Mouse (Mus musculus): ENCODE results near the gene Cldn22.
A peak's percentile ranks its signal among the peaks of the same experiment; 100 is the strongest.

Gene Cldn22

DNA sequence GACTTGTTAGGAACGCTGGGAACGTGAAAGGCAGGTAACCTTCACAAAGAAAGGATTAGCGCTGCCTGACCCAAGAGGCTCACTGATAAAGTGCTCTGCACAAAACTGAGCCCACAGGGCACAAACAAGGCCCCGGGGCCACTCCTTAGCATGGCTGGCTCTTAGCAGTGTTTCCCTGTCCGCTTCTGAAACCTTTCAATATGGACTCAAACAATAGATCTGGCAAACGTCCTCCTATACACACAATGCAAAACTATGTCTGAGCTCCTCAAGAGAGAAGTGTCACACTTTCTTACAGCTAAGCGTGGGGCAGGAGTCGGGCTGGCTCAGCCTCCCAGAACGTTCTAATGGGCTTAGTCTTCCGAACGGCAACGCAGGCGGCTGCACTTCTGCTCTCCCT, at the start of gene Cldn22:
TSS of gene Cldn22 (plus strand) at position 301 of the 400 bp plus-strand sequence.
- DNase-seq (ENCODE audit: low spot score): peak; percentile 37

DNA sequence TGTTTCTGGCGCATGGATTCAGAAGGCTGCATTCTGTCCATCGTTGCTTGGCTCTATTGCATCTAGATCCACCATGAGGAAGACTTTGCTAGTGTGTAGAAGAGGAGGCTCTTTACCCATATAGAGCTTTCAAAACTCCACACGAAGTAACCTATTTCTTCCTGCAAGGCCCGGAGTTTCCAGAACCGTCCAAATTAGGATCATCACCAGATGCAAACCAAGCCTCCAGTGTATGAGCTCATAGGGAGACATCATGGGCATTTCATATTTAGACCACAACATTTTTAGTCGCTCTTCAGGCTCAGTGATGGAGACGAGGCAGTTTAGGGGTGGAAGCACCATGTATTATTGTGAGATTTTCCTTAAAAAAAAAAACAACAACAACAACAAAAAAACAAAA, 46.9 kb upstream of the Cldn22 start:
- no peak for DNase-seq (ENCODE audit: low spot score)

DNA sequence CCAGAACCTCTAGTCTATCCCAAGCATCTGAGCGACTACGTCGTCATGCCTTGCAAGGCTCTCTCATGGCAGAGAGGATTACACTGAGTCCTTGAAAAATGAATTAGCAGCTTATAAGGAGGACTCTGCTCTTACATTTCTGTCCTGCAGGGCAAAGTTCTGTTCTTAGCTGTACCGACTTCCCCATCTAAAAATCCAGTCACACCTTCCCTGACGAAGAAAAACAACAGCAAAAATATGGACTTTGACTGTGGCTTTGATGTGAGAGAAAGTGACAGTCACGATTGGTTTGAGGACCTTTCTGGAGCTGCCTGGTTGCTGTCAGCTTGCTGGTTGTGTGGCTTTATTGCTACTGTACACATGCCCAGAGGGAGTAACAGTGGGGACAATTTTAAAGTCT, 44.7 kb upstream of the Cldn22 start:
- DNase-seq (ENCODE audit: low spot score): no peak

DNA sequence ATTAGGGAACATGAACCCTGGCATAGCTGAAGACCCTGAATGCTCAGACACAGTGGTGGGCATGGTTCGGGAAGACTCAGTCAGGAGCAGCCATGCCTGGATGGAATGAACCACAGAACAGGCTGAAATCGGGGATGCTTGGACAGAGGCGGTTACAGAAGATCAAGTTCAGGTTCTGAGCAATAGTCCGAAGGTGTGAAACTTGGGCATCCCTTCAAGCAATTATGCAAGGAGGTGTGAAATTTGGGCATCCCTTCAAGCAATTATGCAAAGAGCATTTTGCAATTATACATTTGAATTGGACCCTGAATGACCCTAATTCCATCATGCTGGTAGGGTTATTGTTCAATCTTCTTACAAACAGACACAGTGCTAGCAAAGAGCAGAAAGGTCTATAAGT, 42.4 kb upstream of the Cldn22 start:
- DNase-seq (ENCODE audit: low spot score): no peak

DNA sequence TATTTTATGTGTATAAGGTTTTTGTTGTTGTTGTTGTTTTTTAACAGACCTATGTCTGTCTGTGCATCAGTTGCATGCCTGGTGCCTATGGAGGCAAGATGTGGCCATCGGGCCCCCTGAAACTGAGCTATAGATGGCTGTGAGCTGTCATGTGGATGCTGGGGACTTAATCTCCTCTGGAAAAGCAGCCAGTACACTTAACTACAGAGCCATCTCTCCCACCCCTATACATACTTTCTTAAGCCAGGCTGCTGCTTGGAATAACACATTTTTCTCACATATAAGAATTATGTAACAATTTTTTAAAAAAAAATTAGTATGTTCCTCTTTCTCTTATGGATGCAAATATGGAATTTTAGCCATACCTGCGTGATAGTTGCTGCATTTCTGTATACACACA, 40.7 kb upstream of the Cldn22 start:
- no peak for DNase-seq (ENCODE audit: low spot score)

DNA sequence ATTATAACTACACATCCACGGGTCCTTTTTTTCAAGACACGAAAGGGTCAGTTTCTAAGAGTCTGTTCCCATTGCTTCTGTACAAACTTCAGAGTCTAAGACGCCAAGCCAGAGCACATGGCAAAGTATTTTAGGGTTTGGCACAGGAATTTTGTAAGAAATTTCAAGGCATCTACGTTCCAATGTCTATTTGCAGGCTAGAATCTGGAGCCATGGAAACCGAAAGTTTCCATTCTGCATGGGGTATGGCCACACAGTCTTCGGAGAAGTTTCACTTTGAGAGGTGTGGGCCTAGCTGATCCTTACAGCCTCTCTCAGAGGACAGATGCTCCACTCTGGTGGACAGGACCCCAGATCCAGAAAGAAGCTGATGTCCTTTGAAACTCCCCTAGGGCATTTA, 40.3 kb upstream of the Cldn22 start:
- DNase-seq (ENCODE audit: low spot score): no peak

DNA sequence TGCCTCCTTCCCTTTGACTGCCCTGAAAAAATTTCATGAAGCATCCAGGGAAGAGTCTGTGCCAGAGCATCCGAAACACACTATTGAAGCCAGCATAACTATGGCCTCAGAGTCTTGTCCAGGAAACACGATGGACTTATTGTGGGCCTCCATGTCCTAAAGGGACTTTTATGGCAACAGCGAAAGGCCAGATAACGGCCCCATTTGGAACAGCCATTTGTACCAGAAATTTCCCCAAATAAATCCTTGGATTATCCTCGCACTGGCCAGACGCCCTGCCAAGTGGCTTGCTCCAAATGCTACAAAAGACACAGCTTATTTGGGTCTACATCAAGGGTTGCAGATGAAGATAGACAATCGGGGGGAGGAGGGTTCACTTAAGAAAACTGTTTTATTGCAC, 39.8 kb upstream of the Cldn22 start:
- DNase-seq (ENCODE audit: low spot score): no peak

DNA sequence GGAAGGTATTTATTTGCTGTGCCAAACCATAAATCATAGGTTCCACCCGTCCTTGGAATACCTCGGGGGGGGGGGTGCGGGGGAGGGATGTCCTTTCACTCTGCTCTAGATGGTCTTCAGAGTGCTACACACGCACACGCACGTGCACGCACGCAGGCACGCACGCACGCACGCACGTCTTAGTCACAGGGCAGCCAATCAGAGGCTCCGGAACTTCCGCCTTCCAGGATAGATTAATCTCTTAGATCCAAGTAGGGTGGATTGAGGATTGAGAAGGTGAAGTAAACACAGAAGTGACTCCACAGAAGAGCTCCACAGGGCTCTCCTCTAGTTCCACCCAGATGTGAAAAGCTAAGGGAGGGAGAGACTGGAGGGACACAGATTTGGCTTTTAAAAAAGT, 38.0 kb upstream of the Cldn22 start:
- no peak for DNase-seq (ENCODE audit: low spot score)

DNA sequence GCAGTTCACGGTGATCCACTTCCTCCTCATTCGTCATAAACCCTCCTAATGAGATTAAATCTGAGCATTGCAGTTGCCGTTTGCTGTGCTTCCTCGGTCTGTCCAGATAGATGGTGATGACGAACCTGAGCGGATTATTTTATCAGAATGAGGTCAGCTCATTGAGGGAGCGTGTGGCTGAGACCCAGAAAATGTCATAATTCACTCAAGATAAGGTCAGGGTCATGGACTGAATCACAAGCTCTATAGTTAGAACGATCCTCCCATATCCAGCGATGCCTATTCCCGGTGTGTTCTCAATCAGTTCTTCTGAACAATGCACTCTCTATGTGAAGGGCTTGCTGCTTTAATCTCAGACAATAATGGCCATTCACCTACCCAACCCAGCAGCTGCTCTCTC, 36.6 kb upstream of the Cldn22 start:
- no peak for DNase-seq (ENCODE audit: low spot score)

DNA sequence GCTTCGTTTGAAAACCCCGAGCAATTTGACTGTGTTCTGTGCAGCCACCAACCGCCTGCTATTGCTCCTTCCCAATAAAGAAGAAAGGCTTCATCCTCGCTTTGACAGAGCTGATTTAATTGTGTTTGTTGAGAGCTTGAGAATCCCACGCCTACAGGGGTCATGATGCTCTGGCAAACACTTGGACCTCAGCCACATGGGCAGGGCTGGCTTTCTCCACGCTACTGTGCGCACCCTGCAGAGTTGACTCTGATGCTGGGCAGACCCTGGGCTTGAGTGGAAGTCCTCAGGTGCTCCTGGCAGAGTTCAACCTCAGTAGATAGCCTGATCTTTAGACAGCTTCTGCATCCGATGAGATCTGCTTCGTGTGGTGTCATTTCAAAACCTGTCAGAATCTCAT, 32.3 kb upstream of the Cldn22 start:
- no peak for DNase-seq (ENCODE audit: low spot score)

DNA sequence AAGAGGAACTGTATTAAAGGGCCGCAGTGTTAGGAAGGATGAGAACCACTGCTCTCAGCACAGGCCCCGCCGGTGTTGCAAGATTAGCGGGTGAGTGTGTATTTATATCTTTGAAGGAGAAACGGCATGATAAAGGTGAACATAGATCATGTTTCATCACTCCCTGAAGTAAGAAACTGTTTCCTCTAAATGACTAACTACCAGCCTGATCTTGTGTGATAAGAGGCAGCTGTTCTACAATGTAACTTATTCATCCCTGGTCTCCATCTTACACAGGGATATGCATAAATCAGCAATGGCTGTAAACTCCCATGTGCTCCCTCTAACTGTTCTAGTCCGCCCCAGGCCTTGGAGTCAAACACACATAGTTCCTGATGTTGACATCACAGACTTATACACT, 24.8 kb upstream of the Cldn22 start:
- no peak for DNase-seq (ENCODE audit: low spot score)

DNA sequence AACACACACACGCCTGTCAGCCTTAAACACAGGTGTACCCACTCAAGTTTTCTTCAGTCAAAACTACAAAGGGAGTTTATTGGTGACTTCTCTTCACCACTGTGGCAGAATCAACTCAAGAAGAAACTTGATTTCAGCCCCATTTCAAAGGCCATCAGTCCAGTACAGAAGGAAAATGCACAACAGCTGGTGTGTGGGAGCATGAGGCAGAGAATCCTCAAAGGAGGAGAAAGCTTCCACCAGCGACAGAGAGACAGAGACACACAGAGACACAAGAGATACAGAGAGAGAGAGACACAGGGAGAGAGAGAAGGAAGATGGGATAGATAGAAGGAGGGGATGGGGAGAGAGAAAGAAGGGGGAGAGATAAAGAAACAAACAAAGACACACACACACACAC, 21.9 kb upstream of the Cldn22 start:
- DNase-seq (ENCODE audit: low spot score): no peak

DNA sequence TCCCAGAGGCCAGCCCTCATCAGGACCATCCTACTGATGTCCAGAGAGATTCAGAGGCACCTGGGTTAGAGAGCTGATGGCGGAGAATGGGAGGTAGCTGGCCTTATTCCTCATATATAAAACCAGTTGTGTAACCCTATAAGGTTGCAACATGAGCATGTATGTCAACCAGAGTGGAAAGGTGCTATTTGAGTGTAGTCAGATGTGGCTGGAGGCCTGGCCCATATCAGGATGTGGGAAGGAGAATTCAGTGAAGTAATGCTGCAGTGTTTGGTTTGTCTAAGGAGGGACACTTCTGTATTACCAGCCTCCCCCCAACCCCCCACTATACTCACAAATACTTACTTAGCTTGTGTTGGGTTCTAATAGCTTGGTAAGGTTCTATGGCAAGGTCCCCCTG, 20.0 kb upstream of the Cldn22 start:
- DNase-seq (ENCODE audit: low spot score): no peak

DNA sequence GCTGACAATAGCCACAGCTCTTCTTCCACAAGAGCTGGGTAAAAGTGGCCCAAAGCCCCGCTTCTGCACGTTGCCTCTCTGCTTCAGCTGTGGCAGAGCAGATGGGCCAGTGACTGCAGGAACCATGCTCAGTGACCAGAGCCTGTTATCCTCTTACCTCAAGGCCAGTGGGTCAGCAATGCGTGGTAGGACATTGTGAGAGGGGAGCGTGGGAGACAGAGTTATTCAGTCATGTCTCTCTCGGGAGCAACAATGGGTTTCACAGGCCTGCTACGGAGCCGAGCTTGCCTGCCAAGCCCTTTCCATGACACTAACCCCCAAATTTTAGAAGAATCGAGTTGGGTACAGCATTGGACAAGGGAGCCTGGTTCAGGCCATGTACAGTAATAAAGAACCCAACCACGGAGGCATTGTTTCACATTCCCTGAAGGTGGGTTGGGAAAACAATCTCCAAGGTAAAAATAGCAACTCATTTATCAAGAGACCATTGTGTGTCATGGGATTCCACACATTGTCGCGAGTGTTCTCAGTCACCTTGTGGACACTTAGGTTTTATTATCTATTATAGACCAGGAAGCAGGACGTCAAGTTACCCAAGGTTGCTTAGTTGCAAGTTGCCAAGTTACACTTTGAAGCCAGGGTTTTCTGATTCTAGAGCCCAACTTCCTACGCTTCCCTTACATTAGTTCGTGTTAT, 14.2 kb upstream of the Cldn22 start:
- no peak for DNase-seq (ENCODE audit: low spot score)

DNA sequence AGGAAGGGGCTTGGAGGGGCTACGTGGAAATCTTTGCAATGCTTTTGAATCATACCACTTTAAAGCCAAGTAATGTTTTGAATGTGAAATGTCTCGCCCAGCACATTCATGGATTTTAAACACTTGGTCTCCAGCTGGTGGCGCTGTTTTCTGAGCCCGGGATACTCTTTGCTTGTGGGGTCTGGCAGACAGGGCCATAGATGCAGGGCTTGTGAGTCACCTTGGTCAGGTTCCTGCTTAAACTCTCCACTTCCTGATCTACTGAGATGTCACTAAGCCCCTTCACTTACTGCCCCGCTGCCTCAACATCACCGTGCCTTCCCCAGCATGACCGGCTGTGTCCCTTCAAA, 13.6 kb upstream of the Cldn22 start:
- DNase-seq (ENCODE audit: low spot score): peak; percentile 70

DNA sequence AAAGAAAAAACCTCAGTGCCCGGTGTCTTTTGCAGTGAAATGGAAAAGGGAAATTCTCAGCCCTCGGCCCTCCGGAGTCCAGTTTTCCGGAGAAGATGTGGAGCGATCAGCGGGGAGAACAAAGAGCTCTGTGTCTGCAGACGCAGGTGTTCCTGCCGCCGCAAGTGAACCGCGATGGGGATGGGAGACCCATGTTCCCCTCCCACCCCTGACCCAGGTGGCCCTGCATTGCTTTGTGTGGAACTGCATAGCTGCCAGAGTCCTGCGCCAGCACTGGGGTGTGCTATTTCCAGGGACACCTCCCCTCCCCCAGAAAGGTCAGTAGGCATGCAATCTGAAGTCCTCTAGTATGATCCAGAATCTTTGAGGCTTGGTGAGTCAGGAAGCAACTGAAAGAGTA, 13.1 kb upstream of the Cldn22 start:
- no peak for DNase-seq (ENCODE audit: low spot score)

DNA sequence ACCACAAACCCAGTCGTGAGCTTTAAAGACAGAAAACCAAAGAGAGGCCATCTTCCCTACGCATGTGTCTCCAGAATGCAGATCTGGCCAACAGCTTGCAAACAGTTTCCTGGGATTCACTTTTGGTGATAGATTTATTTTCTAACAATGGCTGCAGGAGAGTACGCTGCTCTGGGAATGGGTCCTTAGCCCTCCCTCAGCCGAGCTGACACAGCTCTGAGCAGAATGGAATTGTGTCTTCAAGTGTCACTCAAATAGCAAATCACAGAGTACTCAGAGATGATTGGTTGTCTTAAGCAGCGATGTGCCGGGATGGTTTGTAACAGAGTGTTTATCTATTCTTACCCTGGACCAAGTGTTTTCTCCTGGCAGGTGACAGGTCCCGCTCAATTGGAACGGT, 5.2 kb upstream of the Cldn22 start:
- DNase-seq (ENCODE audit: low spot score): no peak

DNA sequence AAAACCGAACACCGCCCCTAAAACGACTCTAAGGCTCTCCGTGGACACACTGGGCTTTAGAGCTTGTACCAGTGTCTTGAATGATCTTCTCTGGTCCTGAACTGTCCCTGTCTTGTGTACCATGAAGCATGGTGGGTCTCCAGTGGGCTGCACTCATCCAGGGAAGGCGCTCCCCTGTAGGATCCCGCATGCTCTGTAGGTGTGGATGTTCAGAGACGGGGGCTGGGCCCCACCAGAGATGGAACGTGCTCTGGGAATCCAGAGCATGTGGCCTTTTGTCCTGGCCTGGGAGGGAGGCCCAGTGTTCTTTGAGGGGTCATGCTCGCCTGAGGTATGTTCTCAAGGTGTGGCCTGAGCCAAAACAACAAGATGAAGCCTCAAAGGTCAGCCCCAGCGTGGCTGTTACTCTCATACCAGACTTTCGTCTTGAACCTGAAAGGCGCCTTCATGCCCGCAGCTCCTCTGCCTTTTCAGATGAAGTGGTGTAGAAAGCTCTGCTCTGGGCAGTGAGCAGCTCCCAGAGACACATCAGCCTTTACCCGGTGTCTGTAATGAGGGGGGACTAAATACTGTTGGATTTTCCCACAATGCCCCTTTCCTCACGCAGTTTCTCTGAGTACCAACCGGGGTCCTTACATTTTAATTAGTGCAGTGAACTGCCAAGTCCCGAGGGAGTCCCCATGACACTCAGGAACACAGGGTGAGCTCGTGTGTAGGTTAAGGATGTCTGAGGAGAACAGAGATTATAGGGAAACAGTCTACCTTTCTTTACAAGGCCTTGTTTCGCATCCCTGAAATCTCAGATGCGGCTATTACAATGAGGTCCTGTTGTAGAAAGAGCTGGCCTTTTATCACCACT, 3.1 kb upstream of the Cldn22 start:
- DNase-seq (ENCODE audit: low spot score): peak; percentile 37

DNA sequence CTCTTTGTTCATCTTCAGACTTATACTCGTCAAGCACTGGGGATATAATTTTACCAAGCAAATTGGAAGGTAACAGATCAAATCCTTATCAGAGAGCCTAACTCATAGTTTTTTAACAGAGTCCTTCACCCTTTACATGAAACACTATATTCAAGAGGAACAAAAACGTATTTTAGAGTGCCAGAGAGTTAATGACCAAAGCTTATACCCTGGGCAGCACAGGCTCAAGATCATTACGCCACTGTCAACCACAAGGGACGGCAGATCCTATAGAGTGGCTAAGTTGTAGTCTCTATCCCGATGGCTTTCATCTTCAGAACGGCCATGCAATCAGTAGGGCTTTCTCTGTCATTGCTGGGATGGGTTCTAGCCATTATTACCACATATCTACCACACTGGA, 2.4 kb upstream of the Cldn22 start, which contains the start of gene Cldn24:
TSS of gene Cldn24 (plus strand) at position 301 of the 400 bp plus-strand sequence.
- peak; percentile 8 for DNase-seq (ENCODE audit: low spot score)

DNA sequence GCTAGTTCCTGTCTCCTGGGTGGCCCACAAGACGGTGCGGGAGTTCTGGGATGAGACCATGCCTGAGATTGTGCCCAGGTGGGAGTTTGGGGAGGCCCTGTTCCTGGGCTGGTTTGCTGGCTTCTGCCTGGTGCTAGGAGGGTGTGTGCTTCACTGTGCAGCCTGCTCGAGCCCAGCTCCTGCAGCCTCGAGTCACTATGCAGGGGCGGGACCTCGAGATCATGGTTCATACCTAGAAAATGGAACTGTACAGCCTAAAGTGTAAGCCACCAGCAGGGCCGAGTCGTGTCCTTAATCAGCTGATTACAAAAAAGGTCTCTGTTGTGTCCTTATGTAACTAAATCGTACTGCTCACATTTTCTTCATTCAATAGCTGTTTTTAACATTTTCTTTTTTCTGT, 1.7 kb upstream of the Cldn22 start:
- peak; percentile 37 for DNase-seq (ENCODE audit: low spot score)

DNA sequence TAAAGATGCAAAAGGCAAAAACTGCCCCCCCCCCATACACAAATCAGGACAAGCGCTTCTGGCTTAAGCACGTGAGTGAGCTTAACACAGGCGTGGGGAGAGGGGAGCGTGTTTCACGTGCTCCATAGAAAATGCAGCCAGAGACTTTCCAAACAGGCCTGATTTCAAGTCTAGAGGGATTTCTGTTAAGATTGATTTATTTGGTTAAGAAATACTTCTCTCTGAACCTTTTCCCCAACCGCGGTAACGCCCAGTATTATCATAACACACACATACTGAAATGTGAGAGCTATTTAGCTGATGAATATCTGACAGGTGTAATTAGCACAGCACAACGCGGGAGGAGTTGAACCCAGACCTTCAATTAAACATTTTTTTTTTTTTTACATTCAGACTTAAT, 505 bp upstream of the Cldn22 start:
- peak; percentile 12 for DNase-seq (ENCODE audit: low spot score)

DNA sequence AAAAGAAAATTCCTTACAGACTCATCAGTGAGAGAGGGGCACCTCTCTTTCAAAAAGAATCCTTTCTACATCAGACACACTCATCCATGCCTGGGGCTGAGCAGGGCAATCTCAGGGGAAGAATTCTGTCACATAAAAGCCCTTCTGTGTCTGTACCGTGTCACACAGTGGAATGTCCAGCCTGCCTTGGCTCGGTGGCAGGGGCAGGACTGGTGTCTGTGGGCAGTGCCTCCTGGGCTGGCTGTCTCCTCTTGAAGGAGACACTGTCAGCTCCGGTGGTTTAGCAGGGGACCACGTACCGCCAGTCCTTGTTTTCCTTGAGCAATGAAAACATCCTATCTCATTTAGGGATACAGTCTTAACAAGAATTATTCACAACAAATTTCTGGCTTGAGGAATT, 1.3 kb downstream of the Cldn22 start:
- DNase-seq (ENCODE audit: low spot score): peak; percentile 46

DNA sequence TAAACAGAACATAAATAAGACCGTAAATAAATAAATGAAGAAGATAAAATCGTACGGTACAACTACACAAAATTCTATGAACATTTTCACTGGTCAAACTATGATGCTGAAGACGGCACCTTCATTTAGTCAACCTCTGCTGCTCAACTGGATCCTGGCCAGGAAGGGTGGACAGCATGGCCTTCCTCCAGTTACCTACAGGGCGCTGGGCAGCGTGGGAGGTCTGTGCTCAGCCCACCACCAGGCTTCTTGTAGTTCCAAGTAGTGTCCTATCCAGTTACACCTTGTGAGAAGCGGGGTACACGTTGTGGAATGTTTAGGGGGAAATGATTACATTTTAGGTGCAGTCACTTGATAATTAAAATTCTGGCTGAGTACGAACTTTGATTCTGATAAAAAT, 2.6 kb downstream of the Cldn22 start:
- DNase-seq (ENCODE audit: low spot score): peak; percentile 39

DNA sequence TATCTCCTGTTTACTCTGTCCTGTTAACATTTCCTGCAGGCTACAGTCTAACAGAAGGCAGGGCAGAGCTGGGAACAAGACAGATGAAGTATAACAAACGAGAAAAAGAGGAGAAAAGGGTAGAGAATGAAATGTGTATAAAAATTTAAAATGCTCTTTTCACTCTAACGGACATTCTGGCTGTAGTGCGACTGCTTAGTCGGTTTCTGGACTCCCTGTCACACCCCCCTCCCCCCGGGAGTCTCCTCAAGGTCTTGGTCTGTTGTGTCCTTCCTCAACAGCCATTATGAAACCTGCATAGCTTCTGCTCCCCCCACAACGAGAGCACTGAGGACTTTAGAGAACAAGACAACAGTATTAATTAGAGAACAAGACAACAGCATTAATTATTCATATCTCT, 8.3 kb downstream of the Cldn22 start:
- no peak for DNase-seq (ENCODE audit: low spot score)
